Mouse (Mus musculus) cortical plate, adult 2 months (tissue): ENCODE results near the gene Gmppa. TPM values are rescaled to one million over a fixed set of nuclear protein-coding genes. Genes with fewer than 3 reads are reported as not detected.

Experiments used
- H3K27ac ChIP-seq: fragments of 200-500 bp; 2 replicates; pipeline ENCODE4 v1.5.1; 2012; ENCODE audit warnings: low read length, control low read depth, inconsistent platforms; ENCODE audit not compliant: insufficient read depth
- H3K4me1 ChIP-seq: fragments of 200-500 bp; 2 replicates; pipeline ENCODE4 v1.6.1; 2011; ENCODE audit warnings: low read length; ENCODE audit not compliant: control insufficient read depth, insufficient read depth
- H3K4me3 ChIP-seq: fragments of 200-500 bp; 2 replicates; pipeline ENCODE4 v1.5.1; 2011; ENCODE audit warnings: mild to moderate bottlenecking, low read length, control low read depth; ENCODE audit not compliant: insufficient read depth
- CTCF ChIP-seq: fragments of 200-500 bp; IDR thresholded peaks from 2 replicates; pipeline ENCODE4 v1.5.1; 2011; ENCODE audit warnings: mild to moderate bottlenecking, control low read depth, low read length; ENCODE audit not compliant: insufficient read depth; ENCODE audit errors: extremely low read depth
- POLR2A ChIP-seq: fragments of 200-500 bp; IDR thresholded peaks from 2 replicates; pipeline ENCODE4 v1.6.1; 2011; ENCODE audit warnings: mild to moderate bottlenecking, low read length, control low read depth; ENCODE audit not compliant: insufficient read depth; ENCODE audit errors: extremely low read depth
- polyA plus RNA-seq: library from polyadenylated mRNA; depleted of rRNA; stranded (reverse); fragments of >200 nt; gene quantifications from 2 replicates; pipeline ENCODE4 v1.2.3, GENCODE M21; 2012

The Gmppa gene
- polyA plus RNA-seq, 1 experiment, result 103 TPM

DNA sequence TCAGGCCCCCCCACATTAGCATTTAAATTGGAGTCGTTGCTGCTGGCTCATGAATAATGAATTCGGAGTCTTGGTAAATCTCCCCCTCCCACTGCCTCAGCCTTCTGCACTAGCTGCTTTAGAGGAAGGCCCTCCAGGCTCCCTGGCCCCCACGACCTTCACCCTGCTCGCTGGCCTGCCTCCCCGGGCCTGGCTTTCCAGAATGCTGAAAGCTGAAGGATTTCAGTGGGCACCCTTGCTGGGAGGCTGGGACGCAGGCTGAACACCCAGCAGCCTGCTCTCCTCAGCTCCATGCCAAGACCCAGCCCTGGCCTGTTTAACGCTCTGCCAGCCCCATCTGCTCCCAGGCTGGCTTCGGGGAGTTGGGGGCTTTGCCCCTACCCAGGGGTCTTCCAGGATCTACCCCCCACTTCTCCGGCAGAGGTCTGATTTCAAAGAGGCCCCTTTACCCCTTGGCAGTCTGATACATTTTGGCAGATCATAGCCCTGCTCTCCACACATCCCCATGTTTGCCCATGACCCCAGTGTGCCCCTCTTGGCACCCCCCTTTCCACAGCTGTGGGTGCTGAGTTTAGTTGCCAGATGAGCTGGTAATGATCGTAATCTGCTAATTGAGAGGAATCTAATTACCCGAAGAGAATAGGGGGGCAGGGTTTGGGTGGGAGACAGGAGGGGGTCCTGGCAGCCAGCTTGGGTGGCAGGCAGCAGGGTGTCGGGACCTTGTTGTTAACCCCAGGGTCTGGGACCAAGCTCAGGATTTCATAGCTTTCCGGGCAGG, 7.7 kb downstream of the Gmppa start:
- no peak overlapping the region for H3K27ac ChIP-seq
- TF ChIP-seq CTCF (no peak), POLR2A (no peak)
- H3K4me1 ChIP-seq, result 0 out of 2 replicates have a peak, but pooled peaks cover 2% of the 10 kb centered on the region
- H3K4me3 ChIP-seq, result no peak overlapping the region

DNA sequence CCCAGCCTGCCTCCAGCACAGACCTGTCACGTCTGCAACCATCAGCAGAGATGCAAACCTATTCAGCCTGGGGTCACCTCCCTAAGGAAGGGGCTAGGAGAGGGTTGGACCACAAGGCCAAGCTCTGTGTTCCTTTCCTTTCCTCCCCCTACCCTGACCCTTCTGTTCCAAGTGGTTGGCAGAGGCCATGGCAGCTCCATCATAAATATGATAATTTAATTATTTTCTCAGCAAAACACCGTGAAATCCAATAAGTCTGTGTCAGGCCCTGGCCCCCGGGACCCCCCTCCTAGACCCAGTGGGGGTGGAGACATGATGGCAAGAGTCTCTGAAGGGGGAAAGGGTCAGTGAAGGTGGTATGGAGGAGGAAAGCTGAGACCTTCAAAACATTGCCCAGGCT, 8.5 kb downstream of the Gmppa start:
- H3K4me1 ChIP-seq, result 0 out of 2 replicates have a peak, but pooled peaks cover 2% of the 10 kb centered on the region
- TF ChIP-seq POLR2A (no peak), CTCF (no peak)
- H3K27ac ChIP-seq, result no peak overlapping the region
- H3K4me3 ChIP-seq, result no peak overlapping the region

DNA sequence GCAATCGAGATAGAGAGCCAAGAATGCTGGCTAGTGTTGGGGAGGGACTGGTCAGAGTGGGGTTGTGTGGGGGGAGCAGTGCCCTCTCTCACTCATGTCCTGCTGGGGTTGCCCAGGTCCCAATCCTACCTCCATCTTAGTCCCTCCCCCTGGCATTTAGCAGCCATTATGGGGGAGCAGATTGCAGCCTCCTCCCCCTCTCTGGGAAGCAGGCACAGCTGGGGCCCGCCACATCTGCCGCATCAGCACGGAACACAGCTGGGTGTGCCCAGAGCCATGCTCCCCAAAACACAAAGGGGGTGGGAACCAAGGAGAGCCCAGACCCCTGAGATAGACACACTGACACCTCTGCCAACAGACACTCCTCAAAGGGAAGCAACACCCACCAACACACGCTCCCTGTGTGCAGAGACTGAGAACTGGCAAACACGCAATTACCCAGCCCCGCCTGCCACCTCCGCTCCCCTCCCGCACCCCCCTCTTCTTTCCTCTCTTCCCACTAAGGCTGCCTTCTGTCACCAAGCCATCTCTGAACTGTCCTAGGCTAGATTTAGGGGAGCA, 9.5 kb downstream of the Gmppa start:
- Histone ChIP-seq H3K4me1 (0 out of 2 replicates have a peak, but pooled peaks cover 2% of the 10 kb centered on the region), H3K4me3 (no peak overlapping the region), H3K27ac (no peak overlapping the region)
- no peak for TF ChIP-seq POLR2A
- no peak for TF ChIP-seq CTCF

DNA sequence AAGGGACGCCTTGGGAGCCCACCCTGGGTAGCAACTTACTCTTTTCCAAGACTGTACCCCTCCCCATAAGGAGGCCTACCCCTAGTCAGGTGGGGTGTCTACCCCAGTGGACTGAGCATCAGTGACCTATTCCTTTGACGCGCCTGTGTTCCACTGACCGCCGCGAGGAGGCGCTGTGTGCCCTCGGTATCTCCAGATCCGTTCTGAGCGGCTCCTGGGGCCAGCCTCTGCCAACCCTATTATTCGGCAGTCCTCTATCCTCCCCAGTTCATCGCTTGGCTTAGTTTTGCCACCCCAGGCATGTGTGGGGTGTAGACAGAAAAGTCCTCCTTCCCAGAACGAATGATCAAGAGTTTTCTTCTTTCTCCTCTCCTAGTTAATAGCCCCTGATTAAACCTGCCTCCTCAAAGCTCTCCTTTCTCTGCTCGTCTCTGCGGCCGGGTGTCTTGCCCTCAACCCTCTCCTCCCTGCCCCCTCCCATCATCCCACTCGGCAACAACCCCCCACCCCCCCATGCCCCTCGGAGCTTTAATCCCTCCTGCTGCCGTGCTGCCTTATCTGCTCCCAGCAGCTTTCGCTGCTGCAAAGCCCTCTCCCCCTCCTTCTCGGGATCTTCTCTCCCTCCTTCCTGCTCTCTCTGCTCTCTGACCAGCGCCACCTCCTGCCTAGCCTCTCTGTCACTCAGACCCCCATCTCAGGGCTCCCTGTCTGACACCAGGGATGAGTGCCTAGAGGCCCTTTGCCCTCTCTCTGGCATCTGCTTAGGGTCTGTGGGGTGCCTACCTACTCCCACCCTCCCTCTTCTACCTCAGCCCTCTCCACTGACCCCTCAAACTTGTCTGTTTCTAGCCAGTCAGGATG, 10.3 kb downstream of the Gmppa start:
- Histone ChIP-seq H3K4me3 (no peak overlapping the region), H3K4me1 (0 out of 2 replicates have a peak, but pooled peaks cover 2% of the 10 kb centered on the region), H3K27ac (no peak overlapping the region)

DNA sequence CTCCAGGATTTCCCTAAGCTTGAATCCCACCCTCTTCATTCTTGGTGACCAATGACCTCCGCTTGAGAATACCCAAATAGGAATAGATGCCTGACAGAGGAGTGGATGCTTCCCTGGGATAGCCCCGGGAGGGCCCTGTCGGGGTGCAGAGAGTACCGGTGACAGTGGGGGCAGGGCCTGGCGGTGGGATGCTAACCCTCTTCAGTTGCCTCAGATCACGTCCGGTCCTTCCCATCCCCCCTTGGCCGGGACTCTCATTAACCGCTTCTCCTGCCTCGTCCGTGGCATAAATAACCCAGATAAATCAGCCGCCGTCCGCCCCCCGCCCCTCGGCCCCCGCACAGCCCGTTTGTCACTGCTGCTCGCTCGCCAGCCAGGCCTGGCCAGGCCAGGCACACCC, 10.9 kb downstream of the Gmppa start:
- Histone ChIP-seq H3K4me3 (no peak overlapping the region), H3K4me1 (0 out of 2 replicates have a peak, but pooled peaks cover 2% of the 10 kb centered on the region), H3K27ac (no peak overlapping the region)
- TF ChIP-seq POLR2A, result no peak
- no peak for TF ChIP-seq CTCF

More for the DNA sequence above, 10.3 kb downstream of the Gmppa start:
- TF ChIP-seq CTCF (peak; percentile 79), POLR2A (no peak)

DNA sequence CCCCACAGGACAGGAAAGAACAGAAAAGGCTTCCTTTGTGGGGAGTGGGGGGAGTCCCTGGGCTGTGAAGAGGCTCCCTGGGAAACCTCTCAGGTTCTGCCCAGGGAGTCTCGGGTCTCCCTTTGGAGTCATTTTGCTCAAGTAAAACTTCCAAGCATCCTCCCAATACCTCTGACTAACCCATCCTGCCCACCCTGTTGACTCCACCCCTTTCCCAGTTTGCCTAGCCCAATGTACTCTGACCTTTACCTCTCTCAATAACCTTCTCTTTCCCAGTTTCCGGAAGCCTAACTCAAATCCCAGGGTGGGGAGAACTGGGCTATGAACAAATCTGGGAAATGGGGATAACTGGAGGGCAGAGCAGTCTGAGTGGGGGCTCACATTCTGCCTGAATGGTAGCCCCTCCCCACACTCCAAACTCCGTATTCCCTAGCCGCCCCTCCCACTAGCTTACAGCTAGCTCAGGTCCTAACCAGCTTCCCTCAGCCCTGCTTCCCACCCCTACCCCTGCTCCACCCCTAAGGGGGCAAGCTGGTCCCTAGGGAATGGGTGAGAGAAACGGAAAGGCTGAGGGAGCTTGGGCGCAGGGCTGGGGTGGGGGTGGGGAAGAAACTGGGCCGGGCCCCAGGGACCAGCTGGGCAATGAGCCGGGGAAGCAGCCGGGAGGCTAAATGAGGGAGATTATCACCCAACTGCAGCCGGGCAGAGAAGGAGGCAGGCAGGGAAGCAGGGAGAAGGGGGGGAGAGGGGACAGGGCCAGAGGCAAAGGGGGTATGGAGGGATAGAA, 11.7 kb downstream of the Gmppa start:
- Histone ChIP-seq H3K27ac (no peak overlapping the region), H3K4me1 (0 out of 2 replicates have a peak, but pooled peaks cover 2% of the 10 kb centered on the region), H3K4me3 (no peak overlapping the region)
- no peak for TF ChIP-seq CTCF
- no peak for TF ChIP-seq POLR2A

DNA sequence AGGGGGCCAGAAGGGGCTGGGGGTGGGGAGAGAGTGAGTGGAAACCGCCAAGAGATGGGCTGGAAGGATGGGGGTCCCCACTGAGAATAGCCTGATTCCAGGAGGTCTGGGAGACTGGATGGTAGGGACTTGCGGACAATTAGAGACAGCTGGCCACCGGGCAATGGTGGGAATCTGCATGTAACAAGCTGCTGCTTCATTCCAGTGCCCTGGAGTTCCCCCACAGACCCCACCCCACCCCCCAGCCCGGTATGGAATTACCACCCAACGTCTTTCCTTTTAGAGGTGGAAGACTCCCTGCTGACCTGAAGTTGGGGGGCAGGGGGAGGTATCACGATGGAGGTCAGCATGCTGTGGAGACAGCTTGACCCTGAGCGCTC, 12.3 kb downstream of the Gmppa start:
- no peak overlapping the region for H3K27ac ChIP-seq
- 0 out of 2 replicates have a peak, but pooled peaks cover 2% of the 10 kb centered on the region for H3K4me1 ChIP-seq
- no peak overlapping the region for H3K4me3 ChIP-seq
- no peak for TF ChIP-seq POLR2A

DNA sequence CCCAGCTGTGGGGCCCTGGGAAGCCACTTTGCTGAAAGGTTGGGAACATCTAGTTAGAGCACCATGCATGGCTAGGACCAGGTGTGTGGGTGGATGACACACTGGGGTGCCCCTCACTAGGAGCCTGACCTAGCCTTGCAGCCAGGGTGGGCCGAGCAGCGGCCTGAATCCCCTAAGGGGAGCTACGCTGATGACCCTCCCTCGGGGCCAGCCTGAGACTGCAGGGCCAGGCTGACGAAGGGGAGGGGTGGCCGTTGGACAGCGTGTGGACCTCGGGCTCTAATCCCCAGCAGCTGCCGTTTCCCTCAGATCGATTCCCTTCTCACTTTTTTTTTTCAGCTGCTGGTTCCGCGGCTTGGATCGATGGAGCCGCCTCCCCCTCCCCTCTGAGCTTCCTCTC, 13.2 kb downstream of the Gmppa start:
- H3K4me3 ChIP-seq, result no peak overlapping the region
- H3K27ac ChIP-seq, result no peak overlapping the region
- TF ChIP-seq CTCF (no peak), POLR2A (no peak)
- 0 out of 2 replicates have a peak, but pooled peaks cover 2% of the 10 kb centered on the region for H3K4me1 ChIP-seq

DNA sequence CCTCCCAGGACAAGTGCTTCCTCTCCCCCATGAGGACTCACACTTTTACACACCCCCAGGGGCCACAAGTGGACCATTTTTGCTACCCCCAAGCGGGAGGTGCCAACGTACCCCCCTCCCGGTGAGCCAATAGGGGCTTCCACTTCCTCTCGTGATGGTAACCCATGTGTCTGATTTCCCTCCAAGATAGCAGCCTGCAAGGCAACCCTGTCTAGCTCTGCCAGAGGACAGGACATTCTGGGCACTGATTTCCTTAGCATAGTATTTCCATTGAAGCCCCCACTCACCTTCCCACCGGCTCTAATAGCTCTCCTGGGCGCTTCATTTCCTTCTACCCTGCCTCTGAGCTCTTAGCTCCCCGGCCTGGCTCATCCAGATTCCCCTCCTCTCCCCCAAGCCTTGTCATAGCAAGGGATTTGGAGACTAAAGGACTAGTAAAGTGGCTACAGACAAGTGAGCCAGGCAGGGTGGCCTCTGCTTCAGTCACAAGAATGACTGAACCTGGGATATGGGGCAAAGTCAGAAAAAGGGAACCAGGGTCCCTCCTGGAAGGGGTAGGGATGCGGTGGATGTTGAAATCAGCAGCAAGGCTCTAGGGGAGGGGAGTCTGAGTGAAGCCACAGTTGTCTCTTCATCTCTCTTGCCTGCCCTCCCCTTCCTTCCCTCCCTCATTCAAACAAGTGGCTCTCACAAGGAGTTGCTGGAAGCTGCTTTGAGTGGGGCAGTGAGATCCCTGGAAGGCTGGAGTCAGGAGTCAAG, 13.8 kb downstream of the Gmppa start:
- peak overlapping the region; percentile 22 for H3K4me3 ChIP-seq
- 0 out of 2 replicates have a peak, but pooled peaks cover under 1% of the 10 kb centered on the region for H3K4me1 ChIP-seq
- H3K27ac ChIP-seq, result no peak overlapping the region
- TF ChIP-seq POLR2A (no peak), CTCF (no peak)
